Mouse (Mus musculus): ENCODE data around the gene Caprin2.

The Caprin2 gene

DNA sequence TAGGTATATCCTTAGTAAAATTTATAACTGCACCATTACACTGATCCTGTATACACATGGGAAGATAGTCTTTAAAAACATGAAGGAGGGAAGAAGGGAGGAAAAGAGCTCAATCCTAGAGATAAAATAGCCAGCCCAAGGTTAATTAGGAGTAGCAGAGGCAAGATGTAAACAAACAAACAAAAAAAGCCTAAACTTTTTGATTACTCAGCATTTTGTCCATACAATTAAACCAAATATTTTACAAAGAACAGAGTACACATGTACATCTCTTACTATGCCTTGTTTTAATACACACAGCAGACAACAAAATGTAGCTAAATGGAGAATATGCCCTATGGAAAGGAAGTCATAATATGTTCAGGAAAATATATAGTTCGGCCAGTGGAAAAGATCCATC, 54.3 kb downstream of the Caprin2 start:
- in situ Hi-C loops (cut with MboI), result no loop called here

DNA sequence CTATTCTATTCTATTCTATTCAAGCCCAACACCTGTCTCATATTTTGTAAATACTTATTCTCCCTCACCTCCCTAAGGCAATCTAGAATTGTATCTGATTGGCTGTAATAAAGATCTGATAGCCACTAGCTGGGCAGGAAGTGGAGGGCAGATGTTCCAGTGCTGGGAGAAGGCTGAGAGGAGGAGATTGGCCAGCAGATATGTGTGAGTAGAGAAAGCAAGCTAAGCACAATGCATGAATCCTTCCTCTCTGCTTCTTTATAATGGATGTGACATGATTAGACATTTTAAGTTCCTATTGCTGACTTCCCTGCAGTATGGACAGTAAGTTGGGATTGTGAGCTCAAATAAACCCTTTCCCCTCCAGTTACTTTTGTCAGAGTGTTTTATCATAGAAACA, 57.6 kb downstream of the Caprin2 start:
- in situ Hi-C loops (cut with MboI), result no loop called here

DNA sequence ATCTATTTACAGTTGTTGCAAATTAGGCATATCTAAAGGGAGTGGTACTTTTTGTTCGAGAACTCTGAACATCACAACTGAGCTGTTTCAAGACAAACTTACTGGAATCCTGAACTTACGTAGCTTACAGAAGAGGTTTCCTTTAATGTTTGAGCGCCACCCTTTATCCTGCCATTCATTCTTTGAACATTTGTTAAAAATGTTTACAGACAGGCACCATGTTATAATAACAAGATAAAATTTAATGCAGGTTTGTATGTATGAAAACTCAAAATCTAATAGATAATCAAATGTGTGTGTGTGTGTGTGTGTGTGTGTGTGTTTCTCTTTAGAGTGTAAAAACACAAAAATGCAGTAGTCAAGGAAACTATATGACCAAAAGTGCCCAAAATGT, 64.3 kb downstream of the Caprin2 start:
- in situ Hi-C loops (cut with MboI), result no loop called here

DNA sequence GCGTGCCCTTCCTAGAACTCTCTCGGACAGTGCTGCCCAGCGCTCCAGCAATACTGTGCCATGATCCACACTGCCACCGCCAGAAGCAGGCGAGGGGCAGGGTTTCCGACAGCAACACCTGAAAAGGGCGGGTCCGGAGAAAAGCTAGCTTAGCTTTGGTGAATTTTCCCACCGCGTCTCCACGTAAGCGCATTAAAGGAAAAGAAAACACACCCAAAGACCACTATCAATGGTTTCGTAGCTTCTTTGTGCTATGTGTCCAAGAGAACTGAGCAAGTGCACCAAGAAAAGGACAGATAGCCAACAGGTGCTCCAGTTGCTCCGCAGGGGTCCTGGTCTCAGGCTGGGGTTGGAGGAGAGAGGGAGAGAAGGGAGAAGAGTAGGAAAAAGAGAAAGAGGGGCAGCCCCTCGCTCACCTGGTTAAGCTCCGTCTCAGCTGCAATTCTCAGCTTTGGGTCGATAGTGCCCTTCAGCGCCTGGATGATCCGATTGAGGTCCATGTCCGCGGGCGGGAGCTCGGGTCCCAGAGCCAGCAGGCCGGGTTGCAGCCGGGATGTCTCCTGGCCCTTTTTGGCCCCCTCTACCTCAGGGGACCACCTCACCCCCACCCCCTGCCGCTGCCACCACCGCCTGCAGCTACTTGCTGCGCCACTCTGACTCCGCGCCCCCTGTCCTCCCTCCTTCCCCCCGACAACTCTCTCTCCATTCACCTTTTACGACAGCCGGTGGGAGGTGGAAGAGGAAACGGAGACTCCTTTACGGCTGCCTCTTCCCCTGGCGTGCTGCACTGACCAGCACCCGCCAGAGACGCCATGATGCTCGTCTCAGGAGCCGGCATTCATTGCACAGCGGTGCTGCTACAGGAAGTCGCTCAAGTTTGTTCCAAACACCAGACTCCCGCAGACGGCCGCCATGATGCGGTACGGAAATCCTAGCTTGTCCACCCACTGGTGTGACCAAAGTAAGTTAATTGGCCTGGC, 65.0 kb downstream of the Caprin2 start, which contains the start of gene Ipo8:
Ipo8 (minus strand) TSS at position 720 of the 980 bp plus-strand sequence.
- in situ Hi-C loops (cut with MboI), result no loop called here

DNA sequence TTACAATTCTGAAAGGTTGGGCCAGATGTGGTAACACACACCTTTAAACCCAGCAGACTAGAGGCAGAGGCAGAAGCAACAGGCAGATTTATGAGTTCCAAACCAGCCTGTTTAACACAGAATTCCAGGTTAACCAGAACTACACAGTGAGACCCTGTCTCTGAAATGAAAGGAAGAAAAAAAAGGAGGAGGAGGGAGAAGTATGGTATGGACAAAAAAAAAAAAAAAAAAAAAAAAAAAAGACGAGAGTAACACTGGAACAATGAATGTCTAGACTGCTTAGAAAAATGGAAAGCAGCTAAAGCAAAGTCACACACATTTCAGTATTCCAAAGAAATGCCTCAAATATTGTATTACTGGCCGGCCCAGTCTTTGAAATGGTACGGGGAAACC, 65.7 kb downstream of the Caprin2 start:
- in situ Hi-C loops (cut with MboI), result no loop called here

DNA sequence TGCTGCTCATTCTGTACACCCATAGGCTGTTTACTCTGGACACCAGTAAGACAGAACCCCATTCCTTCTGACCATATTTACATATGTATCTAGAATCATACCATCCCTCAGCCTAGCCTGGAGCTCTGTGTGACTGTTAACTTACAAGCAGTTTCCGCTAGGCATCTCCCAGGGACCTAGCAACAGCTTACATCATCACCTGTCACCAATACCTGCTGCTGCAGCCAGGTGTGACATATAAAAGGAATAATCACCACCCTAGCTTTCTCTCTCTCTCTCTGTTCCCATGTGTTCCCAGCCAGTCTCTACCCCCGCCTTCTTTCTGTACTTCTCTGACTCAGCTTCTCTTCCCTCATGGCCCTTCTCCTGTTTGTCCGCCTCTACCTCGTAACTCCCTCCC, 69.9 kb downstream of the Caprin2 start:
- in situ Hi-C loops (cut with MboI), result no loop called here

DNA sequence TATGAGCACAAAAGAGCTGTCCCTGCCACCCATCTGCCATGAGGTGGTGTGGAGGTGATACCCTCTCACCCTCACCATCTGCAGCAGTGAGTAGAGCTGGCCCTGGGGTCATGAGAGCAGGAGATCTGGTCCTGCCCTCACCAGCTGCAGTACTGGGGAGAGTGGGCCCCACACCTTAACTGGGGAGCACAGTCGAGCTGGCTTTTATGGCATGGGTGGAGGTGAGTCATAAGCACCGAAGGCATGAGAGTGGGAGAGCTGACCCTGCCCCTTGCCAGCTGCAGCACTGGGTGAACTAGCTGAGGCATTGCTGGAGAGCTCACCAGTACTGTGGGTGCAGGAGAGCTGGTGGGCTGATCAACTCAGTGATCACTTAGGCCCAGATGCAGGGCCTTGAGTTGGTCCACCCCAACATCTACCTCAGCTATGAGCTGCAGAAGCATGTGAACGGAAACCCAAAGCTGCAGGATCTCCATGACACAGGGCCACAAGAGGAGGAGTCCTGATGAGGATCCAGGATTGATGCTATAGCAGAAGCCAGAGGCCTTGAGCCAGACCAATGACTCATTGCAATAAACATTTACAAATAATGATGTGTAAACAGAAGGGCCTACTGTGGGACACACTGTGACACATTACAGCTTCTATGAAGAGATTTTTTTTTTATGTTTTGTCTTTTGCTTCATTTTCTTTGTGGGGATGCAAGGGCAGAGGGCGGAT, 77.3 kb downstream of the Caprin2 start:
- in situ Hi-C loops (cut with MboI), result no loop called here

GRCm38 (mm10) chr6:148816751-148817150, 79.3 kb downstream of the Caprin2 start:
- in situ Hi-C loops (cut with MboI), result no loop called here

GRCm38 (mm10) chr6:148811117-148811516, 84.9 kb downstream of the Caprin2 start:
- in situ Hi-C loops (cut with MboI), result no loop called here

GRCm38 (mm10) chr6:148799773-148800172, 96.3 kb downstream of the Caprin2 start:
- in situ Hi-C loops (cut with MboI), result no loop called here

- in situ Hi-C loops (cut with MboI), result no loop called here
These were observed 100.9 kb downstream of the Caprin2 start for GRCm38 (mm10) chr6:148795145-148795544.
